Mouse (Mus musculus) CH12.LX (cell line): ENCODE results near the gene Trp53bp2. TPM values are rescaled to one million over a fixed set of nuclear protein-coding genes. Genes with fewer than 3 reads are reported as not detected.

Experiments
- DNase-seq: peaks from one replicate; pipeline ENCODE4 v3.0.0-alpha.2; 2013; ENCODE audit errors: extremely low read depth
- H3K27ac ChIP-seq: 2 replicates; pipeline ENCODE4 v1.5.1; 2012; ENCODE audit warnings: low read depth, mild to moderate bottlenecking, control low read depth, moderate library complexity; ENCODE audit not compliant: insufficient read depth
- H3K27me3 ChIP-seq: replicated peaks from 2 replicates; pipeline ENCODE3; 2012; ENCODE audit warnings: inconsistent platforms
- H3K36me3 ChIP-seq, 2 experiments: replicated peaks in 1 of 2; 2 replicates each; pipeline versions ENCODE3 to v1.6.1; 2012; ENCODE audit warnings: inconsistent platforms in 1 of 2, low read length in 1 of 2, mild to moderate bottlenecking in 1 of 2, mixed read lengths in 1 of 2, moderate library complexity in 1 of 2; ENCODE audit not compliant: control insufficient read depth in 1 of 2, insufficient read depth in 1 of 2
- H3K4me1 ChIP-seq, 2 experiments: 2 replicates each; pipeline ENCODE4 v1.6.1; 2012; ENCODE audit warnings: inconsistent platforms in 1 of 2, moderate library complexity in 1 of 2; ENCODE audit not compliant: insufficient read depth in 2 of 2, control insufficient read depth in 1 of 2
- H3K4me2 ChIP-seq: 2 replicates; pipeline ENCODE4 v1.6.1; 2012; ENCODE audit warnings: low read depth, mild to moderate bottlenecking, control low read depth; ENCODE audit not compliant: poor library complexity, insufficient read depth, severe bottlenecking
- H3K4me3 ChIP-seq, 3 experiments: fragments of 150-350 bp in 1 of 3; sonication (generic) in 1 of 3; replicated peaks in 1 of 3; 2 replicates each; pipeline versions ENCODE3 to v1.5.1; 2011 to 2012; ENCODE audit warnings: low read depth in 2 of 3, low read length in 2 of 3, mild to moderate bottlenecking in 2 of 3, moderate library complexity in 2 of 3, control low read depth in 1 of 3, improper control_type of control experiment in 1 of 3, inconsistent platforms in 1 of 3, mixed read lengths in 1 of 3; ENCODE audit not compliant: poor library complexity in 1 of 3
- H3K79me2 ChIP-seq: replicated peaks from 2 replicates; pipeline ENCODE4 v1.6.1; 2012; ENCODE audit warnings: mild to moderate bottlenecking, moderate library complexity; ENCODE audit not compliant: control insufficient read depth, poor library complexity, insufficient read depth, severe bottlenecking; ENCODE audit errors: extremely low read depth
- H3K9ac ChIP-seq: 2 replicates; pipeline ENCODE4 v1.6.1; 2012; ENCODE audit warnings: low read depth, mild to moderate bottlenecking, control low read depth, moderate library complexity; ENCODE audit not compliant: insufficient read depth
- H3K9me3 ChIP-seq: replicated peaks from 2 replicates; pipeline ENCODE3; 2012; ENCODE audit warnings: low read length, inconsistent platforms, mixed read lengths
- CHD2 ChIP-seq: IDR thresholded peaks from 2 replicates; pipeline ENCODE4 v1.6.1; 2011; ENCODE audit warnings: low read length, improper control_type of control experiment
- CTCF ChIP-seq, 2 experiments: IDR thresholded peaks in 1 of 2; conservative IDR thresholded peaks in 1 of 2; 2 replicates each; pipeline ENCODE4 v1.5.1; 2011 to 2012; ENCODE audit warnings: low read depth in 2 of 2, low read length in 2 of 2, improper control_type of control experiment in 1 of 2, inconsistent platforms in 1 of 2, mild to moderate bottlenecking in 1 of 2, moderate library complexity in 1 of 2
- ELF1 ChIP-seq: IDR thresholded peaks from 2 replicates; pipeline ENCODE4 v1.6.1; 2014; ENCODE audit warnings: low read depth, mild to moderate bottlenecking, inconsistent platforms, low read length, improper control_type of control experiment
- EP300 ChIP-seq: IDR thresholded peaks from 2 replicates; pipeline ENCODE4 v1.6.1; 2011; ENCODE audit warnings: low read length, improper control_type of control experiment
- GABPA ChIP-seq: IDR thresholded peaks from 2 replicates; pipeline ENCODE4 v1.6.1; 2012; ENCODE audit warnings: low read depth, low read length, improper control_type of control experiment, inconsistent platforms; ENCODE audit not compliant: insufficient replicate concordance
- HCFC1 ChIP-seq: IDR thresholded peaks from 2 replicates; pipeline ENCODE4 v1.6.1; 2012; ENCODE audit warnings: low read depth, mild to moderate bottlenecking, inconsistent platforms, low read length, improper control_type of control experiment
- IRF4 ChIP-seq: IDR thresholded peaks from 2 replicates; pipeline ENCODE4 v1.6.1; 2014; ENCODE audit warnings: low read depth, mild to moderate bottlenecking, inconsistent platforms, low read length, improper control_type of control experiment
- JUND ChIP-seq: conservative IDR thresholded peaks from 2 replicates; pipeline ENCODE4 v1.6.1; 2011; ENCODE audit warnings: low read depth, low read length, improper control_type of control experiment
- MAFK ChIP-seq: IDR thresholded peaks from 2 replicates; pipeline ENCODE4 v1.6.1; 2011; ENCODE audit warnings: low read length, improper control_type of control experiment; ENCODE audit not compliant: insufficient replicate concordance
- MAZ ChIP-seq: IDR thresholded peaks from 2 replicates; pipeline ENCODE4 v1.6.1; 2012; ENCODE audit warnings: low read depth, mild to moderate bottlenecking, inconsistent platforms, low read length, improper control_type of control experiment, moderate library complexity
- MXI1 ChIP-seq: IDR thresholded peaks from 2 replicates; pipeline ENCODE4 v1.6.1; 2011; ENCODE audit warnings: mild to moderate bottlenecking, low read depth, low read length, improper control_type of control experiment
- MYC ChIP-seq: IDR thresholded peaks from 2 replicates; pipeline ENCODE4 v1.6.1; 2011; ENCODE audit warnings: low read depth, mild to moderate bottlenecking, improper control_type of control experiment, low read length
- NELFE ChIP-seq: IDR thresholded peaks from 2 replicates; pipeline ENCODE4 v1.6.1; 2011; ENCODE audit warnings: low read depth, low read length, improper control_type of control experiment
- POLR2AphosphoS2 ChIP-seq: IDR thresholded peaks from 2 replicates; pipeline ENCODE4 v1.6.1; 2011; ENCODE audit warnings: low read depth, low read length, improper control_type of control experiment
- SIN3A ChIP-seq: IDR thresholded peaks from 2 replicates; pipeline ENCODE4 v1.6.1; 2012; ENCODE audit warnings: low read length, improper control_type of control experiment, inconsistent platforms
- UBTF ChIP-seq: IDR thresholded peaks from 2 replicates; pipeline ENCODE4 v1.6.1; 2012; ENCODE audit warnings: low read depth, mild to moderate bottlenecking, inconsistent platforms, low read length, improper control_type of control experiment, moderate library complexity
- ZC3H11A ChIP-seq: IDR thresholded peaks from 2 replicates; pipeline ENCODE4 v1.6.1; 2012; ENCODE audit warnings: low read depth, mild to moderate bottlenecking, inconsistent platforms, low read length, improper control_type of control experiment
- ZMIZ1 ChIP-seq: IDR thresholded peaks from 2 replicates; pipeline ENCODE4 v1.6.1; 2012; ENCODE audit warnings: low read depth, mild to moderate bottlenecking, inconsistent platforms, low read length, improper control_type of control experiment
- ZNF384 ChIP-seq: IDR thresholded peaks from 2 replicates; pipeline ENCODE4 v1.6.1; 2012; ENCODE audit warnings: low read depth, low read length, improper control_type of control experiment, inconsistent platforms
- dilution Hi-C: fragments of 300-500 bp; cut with MboI; formaldehyde crosslinking; loops from 2 replicates; pipeline ENCODE4 v1.14.3; 2020; ENCODE audit warnings: low sequenced_read_pairs; ENCODE audit not compliant: extremely low pct_unique_long_range_greater_than_20kb, extremely low pct_ligation_motif_present
- in situ Hi-C: fragments of 300-500 bp; cut with MboI; formaldehyde crosslinking; loops from 3 replicates; pipeline ENCODE4 v1.14.3; 2019; ENCODE audit warnings: low sequenced_read_pairs, low pct_ligation_motif_present, low pct_unique_long_range_greater_than_20kb, mixed read lengths
- polyA plus RNA-seq: library from polyadenylated mRNA; unstranded; fragments of >175 nt; gene quantifications from 2 replicates; pipeline ENCODE4 v1.2.1, GENCODE M21; 2012; ENCODE audit warnings: low read depth; ENCODE audit not compliant: insufficient read length
- total RNA-seq, 2 experiments: library from RNA; depleted of rRNA; stranded (reverse); fragments of 300-350 nt in 1 of 2; fragments of >200 nt in 1 of 2; gene quantifications; 2 replicates each; pipeline ENCODE4 v1.2.3; 2012 to 2014

The Trp53bp2 gene
- total and polyA plus RNA-seq, 3 experiments: 1.4 to 4.7 (median 2.9) TPM

GRCm38 (mm10) chr1:182461261-182461660 lies 52.3 kb downstream of the Trp53bp2 start:
- Histone ChIP-seq H3K9ac (no peak overlapping the region), H3K4me1 (peaks cover 0 to 46% of the 10 kb centered on the region in 2 experiments; a peak in 3 of 4 replicates), H3K4me3 (no peak overlapping the region), H3K27me3 (no peaks in the 10 kb centered on the region), H3K27ac (no peak overlapping the region), H3K79me2 (no peaks in the 10 kb centered on the region), H3K4me2 (no peak overlapping the region), H3K9me3 (peaks cover 2% of the 10 kb centered on the region), H3K36me3 (peaks cover 14 to 29% of the 10 kb centered on the region in 2 experiments)
- in situ Hi-C loops (no loop called here), dilution Hi-C loops (no loop called here)
- peak; percentile 49 for DNase-seq
- TF ChIP-seq ELF1 (peak; percentile 49; the same call in 1 of the 2 replicates), CTCF (conservative IDR thresholded peaks at IDR 0.05 in 1 of 2, IDR thresholded peaks at IDR 0.05 in 1 of 2; ENCODE audit: low read depth in 2 of 2, low read length in 2 of 2) (no peak)

GRCm38 (mm10) chr1:182461813-182462212 lies 52.8 kb downstream of the Trp53bp2 start:
- Histone ChIP-seq H3K4me1 (peaks cover 0 to 52% of the 10 kb centered on the region in 2 experiments; a peak in 3 of 4 replicates), H3K4me3 (no peak overlapping the region), H3K9me3 (peaks cover 2% of the 10 kb centered on the region), H3K27me3 (no peaks in the 10 kb centered on the region), H3K27ac (no peak overlapping the region), H3K9ac (no peak overlapping the region), H3K4me2 (no peak overlapping the region), H3K79me2 (no peaks in the 10 kb centered on the region), H3K36me3 (peaks cover 14 to 29% of the 10 kb centered on the region in 2 experiments)
- dilution Hi-C loops (no loop called here), in situ Hi-C loops (no loop called here)
- no peak for DNase-seq
- TF ChIP-seq JUND: no peak
- TF ChIP-seq NELFE: no peak
- TF ChIP-seq SIN3A: no peak
- no peak for TF ChIP-seq ELF1
- no peak for TF ChIP-seq ZMIZ1
- no peak for TF ChIP-seq MYC

GRCm38 (mm10) chr1:182465309-182465708 lies 56.3 kb downstream of the Trp53bp2 start:
- Histone ChIP-seq H3K79me2 (no peaks in the 10 kb centered on the region), H3K4me2 (no peak overlapping the region)
- TF ChIP-seq MXI1 (no peak), UBTF (no peak), POLR2AphosphoS2 (no peak), GABPA (no peak), MAFK (no peak), CHD2 (no peak), HCFC1 (no peak), IRF4 (no peak), MAZ (no peak), EP300 (no peak), ZC3H11A (no peak), ZNF384 (no peak)
- TF ChIP-seq, all 38 proteins: peak for 0
- H3K36me3 ChIP-seq: peaks cover 13 to 25% of the 10 kb centered on the region in 2 experiments
- dilution Hi-C loops: no loop called here
- H3K27me3 ChIP-seq: no peaks in the 10 kb centered on the region
- no peak overlapping the region for H3K4me3 ChIP-seq
- no peak overlapping the region for H3K9ac ChIP-seq
- H3K4me1 ChIP-seq: peaks cover 0 to 50% of the 10 kb centered on the region in 2 experiments; a peak in 3 of 4 replicates
- no peak for DNase-seq
- H3K27ac ChIP-seq: no peak overlapping the region
- in situ Hi-C loops: no loop called here
- peaks cover 2% of the 10 kb centered on the region for H3K9me3 ChIP-seq
